Mouse (Mus musculus) gastrocnemius, postnatal 10 days (tissue): ENCODE data around the gene Cnksr1. TPM values are rescaled to one million over a fixed set of nuclear protein-coding genes. Genes with fewer than 3 reads are reported as not detected.

Experiments
- DNase-seq: peaks from one replicate; pipeline ENCODE4 v3.0.0; 2021; ENCODE audit warnings: mixed read lengths
- total RNA-seq, 2 experiments: library from RNA; stranded (reverse); gene quantifications; 2 replicates each; pipeline ENCODE4 v1.2.3; 2021

Gene Cnksr1
- total RNA-seq, 2 experiments from 2014 or later: 3.3 to 5.2 TPM

- DNase-seq: no peak
Measured at GRCm38 (mm10) chr4:134252911-134253721, 14.9 kb upstream of the Cnksr1 start.

- no peak for DNase-seq
Measured at GRCm38 (mm10) chr4:134252131-134252910, 14.1 kb upstream of the Cnksr1 start.

GRCm38 (mm10) chr4:134251241-134252130 is 13.3 kb upstream of the Cnksr1 start:
- peak; percentile 36 for DNase-seq

DNA sequence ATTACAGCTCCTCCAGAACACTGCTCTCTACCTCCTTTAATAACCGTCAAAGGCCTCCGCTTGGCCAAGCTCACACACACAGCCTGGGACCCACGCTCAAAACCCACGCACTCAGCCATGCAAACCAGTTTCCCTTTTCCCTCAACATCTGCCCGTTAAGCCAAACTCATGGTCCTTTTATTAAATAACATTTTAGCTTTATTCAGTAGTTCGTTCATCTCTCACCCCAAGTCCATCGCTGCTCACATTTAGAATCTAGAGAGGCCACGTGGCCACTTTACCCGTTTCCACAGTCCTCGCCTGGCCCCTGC is 12.7 kb upstream of the Cnksr1 start:
- DNase-seq: no peak

GRCm38 (mm10) chr4:134250116-134250929 is 12.1 kb upstream of the Cnksr1 start:
- DNase-seq: no peak

DNA sequence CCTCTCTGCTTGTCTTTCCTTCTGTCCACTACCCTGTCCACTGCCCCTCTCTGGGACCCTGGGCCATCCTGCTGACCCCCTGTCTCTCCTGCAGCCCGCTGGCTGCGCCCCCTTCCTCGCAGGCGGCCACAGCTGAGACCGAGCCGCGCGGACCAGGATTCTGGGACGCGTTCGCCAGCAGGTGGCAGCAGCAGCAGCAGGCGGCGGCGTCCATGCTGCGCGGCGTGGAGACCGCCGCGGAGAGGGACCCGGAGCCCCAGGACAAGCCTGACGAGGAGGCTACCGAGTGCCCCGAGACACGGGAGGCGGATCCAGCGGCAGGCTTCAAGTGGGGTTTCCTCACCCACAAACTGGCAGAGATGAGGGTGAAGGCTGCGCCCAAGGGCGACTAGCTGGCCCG is 11.5 kb upstream of the Cnksr1 start:
- peak; percentile 87 for DNase-seq

DNA sequence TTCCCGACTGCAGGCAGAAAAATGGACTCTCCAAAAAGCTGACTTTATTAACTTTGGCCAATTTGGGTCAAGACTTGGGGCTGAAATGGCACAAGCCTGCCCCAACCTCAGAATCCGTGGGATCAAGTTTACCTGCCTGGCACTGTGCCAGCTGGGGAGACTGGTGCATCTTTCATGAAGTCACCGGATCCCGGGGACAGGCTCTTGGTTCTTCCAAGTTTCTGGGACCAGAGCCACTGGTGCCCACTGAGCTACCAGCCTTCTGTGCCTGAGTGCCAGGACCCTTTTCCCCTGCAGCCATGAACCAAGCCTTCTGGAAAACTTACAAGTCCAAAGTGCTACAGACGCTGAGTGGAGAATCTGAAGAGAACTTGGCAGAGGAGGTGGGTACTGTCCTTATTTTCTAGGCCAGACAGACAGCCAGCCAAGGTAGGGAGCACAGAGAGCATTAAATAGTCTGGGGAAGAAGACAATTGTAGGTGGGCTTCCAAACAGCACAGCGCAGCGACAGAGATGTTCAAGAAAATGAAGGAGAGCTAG is 8.6 kb upstream of the Cnksr1 start, which contains the start of gene Gm30191:
Gene Gm30191 (plus strand): TSS at position 217 of the 540 bp plus-strand sequence.
- no peak for DNase-seq

DNA sequence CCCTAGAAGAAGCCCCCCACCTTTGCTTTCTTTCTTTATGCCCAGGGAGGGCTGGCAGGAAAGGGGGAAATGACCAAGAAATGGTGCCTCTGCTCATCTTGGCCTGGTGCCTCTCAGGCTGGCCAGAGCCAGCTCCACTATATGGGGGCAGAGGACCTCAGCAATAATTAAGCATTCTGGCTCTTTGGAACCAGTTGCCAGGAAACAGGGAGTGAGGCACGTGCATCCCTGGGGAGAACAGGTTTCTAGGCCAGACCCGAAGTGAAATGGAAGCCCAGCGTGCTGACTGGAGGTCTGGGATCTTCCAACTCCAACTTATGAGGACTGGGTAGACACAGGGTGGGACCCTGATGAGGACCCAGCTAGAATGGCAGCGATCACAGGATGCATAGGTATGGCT is 8.1 kb upstream of the Cnksr1 start:
- no peak for DNase-seq

DNA sequence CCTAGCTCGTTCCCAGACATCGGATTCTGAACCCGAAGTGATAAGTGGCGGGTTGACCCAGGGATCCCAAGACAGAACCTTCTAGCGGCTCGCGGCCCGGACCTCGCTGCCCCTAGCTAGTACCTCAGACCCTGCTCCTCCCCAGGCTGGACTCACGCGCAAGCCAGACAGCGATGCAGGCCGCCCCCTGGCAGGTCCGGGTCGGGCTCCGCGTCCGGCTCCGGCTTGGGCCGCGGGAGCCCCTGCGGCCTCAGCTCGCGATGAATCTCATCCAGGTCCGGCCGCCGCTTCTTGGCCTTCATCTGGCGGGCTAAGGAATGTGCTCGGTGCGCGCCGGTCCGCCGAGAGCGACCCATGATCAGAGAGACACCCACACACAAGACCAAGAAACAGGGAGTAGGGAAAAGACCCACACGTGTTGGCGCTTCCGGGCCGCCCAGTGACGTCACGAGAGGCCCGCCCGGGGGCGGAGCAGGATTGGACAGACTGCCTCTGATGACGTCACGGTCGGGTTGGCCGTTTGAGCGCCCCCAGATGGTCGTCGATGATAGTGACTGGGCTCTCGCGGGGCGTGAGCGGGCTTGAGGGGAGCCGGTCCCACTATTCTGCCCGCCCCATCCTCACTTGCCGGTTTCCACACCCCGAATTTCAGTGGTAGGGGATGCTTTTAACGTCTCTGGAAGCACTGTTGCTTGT is 7.1 kb upstream of the Cnksr1 start, which contains the start of gene Zfp593:
Gene Zfp593 (minus strand): TSS at position 445 of the 696 bp plus-strand sequence.
- DNase-seq: peak; percentile 98

DNA sequence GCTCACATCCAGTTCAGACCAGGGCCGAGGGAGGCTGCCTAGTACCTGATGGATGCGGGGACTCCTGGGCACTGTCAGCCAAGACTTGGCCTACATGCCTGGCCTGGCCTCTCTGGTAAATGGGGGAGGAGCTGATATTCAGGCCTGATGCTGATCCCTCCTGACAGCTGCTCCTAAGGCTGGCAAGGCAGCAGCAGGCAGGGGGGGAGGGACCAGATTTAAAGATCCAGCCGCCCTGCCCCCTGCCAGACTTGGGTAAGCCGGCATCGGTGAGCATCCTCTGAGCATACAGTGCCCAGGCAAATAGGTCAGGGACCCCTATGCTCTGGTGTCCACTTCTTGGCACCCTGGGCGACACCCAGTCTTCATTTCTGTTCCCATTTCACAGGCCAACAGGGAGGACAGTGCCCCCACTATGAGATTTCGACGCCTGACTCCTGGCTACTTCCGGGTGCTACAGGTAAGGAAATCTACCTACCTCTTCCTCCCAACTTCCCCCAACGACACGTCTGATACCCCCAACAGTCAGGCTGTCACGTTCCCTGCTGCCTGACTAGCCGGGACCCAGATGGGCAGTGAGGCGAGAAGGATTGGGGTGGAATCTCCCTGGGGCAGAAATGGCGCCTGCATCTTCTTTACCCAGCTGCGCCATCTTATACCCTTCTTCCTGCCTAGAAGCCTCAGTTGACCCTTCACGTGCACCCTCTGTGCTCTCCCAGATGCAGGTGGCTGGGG is 5.5 kb upstream of the Cnksr1 start, which contains the start of gene E130218I03Rik:
Gene E130218I03Rik (plus strand): TSS at position 147 of the 735 bp plus-strand sequence.
- DNase-seq: no peak

DNA sequence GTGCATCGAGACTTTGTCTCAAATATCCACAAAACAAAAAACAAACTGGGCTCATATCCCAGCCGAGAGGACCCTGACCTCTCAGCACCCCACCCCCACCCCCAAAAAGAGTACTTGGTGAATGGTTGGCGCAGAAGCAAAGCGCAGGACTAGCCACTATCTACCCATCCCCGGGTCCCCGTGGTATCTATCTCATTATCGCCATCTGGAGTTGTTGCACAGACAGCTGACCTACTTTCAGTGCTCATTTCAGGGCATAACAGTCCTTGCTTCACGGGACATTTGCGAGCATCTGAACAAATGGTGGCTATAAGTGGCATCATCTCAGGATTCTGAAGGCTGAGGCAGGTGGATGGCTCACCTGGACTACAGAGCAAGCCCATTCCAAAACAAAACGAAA is 487 bp upstream of the Cnksr1 start:
- no peak for DNase-seq

GRCm38 (mm10) chr4:134237582-134238278 is 469 bp downstream of the Cnksr1 start:
- no peak for DNase-seq

- no peak for DNase-seq
Measured at GRCm38 (mm10) chr4:134234876-134235275, 3.3 kb downstream of the Cnksr1 start.

GRCm38 (mm10) chr4:134230431-134230830 is 7.8 kb downstream of the Cnksr1 start:
- no peak for DNase-seq

GRCm38 (mm10) chr4:134227194-134227593 is 11.0 kb downstream of the Cnksr1 start, which contains the start of gene Catsper4:
Gene Catsper4 (minus strand): TSS chr4:134227383.
- DNase-seq: no peak

DNA sequence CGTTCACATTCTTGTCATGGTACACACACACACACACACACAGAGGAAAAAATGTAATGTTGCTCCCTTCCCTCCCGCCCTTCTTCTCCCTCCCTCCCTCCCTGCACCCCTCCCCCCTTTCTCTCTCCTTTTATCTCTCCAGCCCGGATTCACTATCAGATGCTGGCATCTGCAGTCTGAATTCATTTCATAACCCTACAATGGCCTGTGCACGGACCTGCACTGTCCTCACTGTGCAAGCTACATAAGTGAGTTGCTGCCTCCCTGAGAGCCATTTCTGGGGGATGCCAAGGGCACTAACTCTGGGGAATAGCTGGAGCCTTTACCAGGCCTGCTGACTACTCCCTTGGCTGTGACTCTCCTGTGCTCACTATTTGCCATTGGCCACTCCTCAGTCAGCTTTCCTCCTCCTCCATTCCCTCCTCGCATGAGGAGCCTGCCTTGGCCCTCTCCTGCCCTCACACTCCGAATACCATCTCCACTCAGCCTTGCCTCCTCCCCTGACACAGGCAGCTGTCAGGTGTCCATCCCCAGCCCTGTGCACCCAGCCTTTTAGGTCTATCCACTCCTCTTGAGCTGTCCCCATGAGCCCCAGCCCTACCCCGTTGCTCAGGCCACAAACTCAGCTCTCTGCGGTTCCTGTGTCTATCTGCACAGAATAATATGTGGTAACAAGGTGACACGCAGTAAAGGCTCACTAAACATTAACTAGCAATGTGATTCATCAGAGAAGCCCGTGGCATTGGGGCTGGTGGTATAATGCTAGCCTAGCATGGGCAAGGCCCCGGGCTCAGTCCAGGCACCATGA is 15.2 kb downstream of the Cnksr1 start:
- DNase-seq: no peak

GRCm38 (mm10) chr4:134206488-134207053 is 31.6 kb downstream of the Cnksr1 start:
- DNase-seq: no peak
